Mouse (Mus musculus): ENCODE measurements at regions not wholly inside any gene's neighbourhood (a gene's known extent, or its start where the extent isn't known, plus 50 kb on each side); places are given as distances from the start of the nearest gene placed in this dataset.

DNA sequence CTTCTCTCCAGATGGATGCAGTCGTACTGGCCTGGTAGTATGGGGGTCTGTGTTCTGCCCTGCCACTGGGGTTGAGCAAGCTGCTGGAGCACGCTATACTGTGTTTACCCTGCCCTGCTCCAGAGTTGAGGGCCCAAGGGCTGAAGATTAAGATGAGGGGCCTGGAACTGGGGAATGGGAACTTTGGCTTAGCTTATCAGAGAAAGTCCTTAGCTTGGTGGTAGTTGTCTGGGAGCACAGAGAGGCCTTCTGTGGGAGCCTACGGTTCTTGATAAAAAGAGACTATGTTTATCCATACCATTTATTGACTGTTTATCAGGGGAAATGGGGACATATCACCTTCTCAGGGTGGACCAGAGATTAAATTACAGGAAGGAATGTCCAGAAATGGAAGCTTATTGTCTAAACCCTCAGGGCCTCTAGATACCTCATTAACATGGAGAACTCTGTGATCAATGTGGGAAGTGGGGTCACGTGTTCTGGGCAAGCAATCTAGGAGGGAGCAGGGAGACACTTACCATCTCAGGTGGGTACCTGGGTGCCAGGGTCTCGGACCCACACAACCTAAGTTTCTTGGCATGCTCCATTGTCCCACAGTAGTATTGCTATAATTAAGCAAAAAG, 58.7 kb downstream of the Mycn start:
- DNase-seq = no peak

DNA sequence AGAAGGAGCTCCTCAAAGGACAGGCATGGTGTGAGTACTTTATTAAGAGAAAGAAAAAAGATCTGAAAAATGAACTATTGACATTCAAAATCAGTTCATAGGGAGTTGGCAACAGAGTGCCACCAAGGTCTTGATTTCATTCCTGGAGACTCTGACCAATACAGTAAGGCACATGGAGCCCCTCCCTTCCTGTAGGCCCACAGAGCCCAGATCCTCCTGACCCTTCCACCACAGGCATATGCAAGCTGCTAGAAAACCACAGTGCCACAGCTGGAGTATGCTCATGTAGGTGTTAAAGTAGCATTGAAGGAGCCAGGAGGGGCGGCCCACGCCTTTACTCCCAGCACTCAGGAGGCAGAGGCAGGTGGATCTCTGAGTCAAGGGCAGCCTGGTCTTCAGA, 63.7 kb downstream of the Mycn start:
- no peak for DNase-seq

DNA sequence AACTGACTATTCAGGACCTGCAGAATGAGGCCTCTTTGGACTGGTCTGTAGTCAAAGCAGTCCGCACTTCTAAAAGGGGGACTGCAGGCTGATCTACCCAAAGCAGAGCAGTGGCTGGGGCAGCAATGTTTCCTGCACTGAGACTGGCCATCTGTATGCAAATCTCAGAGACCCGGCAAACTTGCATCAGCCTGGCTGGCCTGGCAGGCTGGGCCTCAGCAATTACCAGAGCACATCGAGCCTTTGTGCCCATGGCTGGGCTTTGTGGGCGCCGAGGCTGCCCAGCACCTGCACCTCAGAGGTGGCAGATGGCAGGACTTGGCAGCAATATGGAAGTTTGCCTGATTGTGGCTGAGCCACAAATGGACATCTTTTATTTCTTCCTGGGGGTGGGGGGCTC, 64.2 kb downstream of the Mycn start:
- DNase-seq = no peak

DNA sequence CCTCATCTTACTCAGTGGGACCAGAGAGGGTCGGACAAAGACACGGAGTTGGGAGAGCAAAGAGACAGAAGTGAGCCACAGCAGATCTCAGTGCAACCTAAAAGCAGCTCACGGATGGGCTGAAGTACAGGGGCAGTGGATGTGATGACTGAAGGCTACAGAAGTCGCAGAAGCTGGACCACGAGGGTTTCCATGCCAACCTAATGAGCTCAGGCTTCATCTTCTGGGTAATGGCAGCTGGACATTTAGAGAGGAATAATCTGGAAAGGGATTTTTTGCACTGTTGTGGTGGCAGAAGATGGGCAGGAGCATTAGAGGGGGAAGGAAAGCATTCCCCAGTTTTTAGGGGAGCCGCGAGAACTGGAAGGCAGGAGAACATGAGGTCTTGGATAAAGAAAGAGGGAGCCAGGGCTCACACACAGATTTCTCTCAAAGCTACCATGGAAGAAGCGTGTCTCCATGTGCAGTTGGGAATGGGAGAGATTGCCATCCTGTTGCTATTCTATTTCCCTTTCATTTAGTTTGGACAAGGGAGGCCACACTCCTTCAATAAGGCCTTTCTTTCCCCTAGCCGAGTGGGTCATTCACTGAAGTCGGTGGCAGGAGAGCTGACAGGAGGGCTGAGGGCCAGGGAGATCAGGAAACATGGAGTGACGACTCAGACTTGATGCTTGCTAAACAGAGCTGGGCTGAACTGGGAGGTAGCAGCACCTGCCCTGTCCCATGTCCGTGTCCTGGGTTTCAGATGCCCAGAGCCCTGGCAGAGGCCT, 65.6 kb downstream of the Mycn start:
- DNase-seq = no peak

DNA sequence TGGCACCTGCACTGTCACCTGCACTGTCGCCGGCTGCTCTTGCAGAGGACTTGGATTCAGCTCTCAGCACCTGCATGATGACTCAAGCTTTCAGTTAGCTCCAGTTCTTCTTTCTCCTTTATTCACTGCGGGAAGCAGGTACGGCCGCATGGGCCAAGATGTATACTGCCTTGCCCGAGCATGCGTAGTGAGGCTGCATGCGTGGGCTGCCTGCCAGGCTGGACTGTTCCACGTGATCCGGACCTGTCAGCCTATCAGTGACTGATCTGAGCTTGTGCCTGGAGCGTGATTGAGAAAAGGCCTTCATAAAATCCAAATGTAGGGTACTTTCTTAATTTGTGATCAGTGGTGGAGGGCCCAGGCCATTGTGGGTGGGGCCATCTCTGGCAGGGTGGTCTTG, 68.2 kb downstream of the Mycn start:
- DNase-seq = no peak

DNA sequence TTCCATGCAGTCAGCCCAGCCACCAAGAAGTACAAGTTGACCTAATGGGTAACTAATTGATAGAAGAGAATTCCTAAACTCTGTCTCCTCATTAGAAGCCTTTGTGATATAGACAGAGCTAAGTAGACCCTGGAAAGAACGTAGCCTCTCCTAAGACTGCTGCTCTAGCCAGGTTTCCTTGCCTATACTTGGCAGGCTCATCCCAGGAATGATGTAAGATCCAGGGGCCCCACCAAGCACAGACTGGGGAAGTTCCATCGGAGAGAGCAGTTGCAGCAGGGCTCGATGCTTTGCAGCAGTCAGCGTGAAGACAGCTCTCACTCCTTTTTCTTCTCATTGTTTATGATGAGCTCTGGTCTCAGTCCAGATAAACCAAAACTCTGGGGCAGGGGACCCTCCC, 68.7 kb downstream of the Mycn start:
- no peak for DNase-seq

DNA sequence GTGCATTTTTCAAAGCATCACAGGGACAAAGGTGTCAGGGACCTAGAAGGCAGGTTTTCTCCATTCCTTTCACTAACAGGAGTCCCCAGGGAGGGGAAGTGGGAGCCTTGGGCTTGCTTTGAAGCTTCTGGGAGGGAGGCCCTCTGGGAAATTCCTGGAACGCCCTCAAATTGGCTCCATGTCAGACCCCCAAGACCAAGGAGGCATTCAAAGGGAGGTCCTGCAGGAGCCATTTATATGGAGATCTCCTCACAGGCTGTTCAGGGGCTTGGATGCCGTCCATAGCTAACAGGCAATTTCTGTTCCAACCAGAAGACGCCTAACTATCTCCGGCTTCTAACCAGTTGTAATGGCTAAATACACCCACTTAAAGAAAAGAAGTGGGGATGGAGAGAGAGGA, 70.4 kb downstream of the Mycn start:
- DNase-seq = no peak

DNA sequence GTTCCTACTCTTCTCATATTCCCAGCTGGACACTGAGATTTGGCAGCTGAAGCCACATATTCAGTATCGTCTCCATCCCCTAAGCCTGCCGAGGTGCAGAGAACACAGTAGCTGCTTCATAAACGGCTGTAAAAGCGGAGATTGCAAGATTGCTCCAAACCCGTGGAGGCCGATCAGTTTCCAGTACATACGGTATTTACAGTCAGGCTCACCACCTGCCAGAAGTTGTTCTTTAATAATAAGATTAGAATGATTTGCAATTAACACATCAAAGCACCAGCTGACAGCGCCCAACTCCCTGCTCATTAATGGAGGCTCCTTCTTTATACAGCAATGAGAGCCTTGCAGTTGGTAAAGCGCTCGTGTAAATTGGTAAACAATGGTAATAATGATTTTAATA, 75.1 kb downstream of the Mycn start:
- DNase-seq = no peak

DNA sequence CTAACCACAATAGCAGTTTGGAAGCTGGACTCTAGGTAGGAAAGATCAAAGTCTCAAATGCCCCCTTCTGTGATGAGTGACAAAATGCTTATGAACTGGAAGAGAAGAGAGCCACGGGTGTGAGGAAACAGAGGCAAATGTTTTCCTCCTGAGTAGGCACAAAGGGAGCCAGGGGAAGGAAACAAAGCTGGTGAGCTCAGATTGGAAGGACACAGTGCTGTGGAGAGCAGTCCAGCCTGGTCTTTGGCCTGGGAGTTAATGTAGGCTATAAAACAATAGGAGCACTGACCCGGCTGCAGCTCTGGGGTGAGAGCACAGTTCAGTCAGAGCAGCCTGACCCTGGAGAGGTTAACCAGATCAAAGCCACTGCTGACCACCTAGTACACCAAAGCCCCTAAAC, 91.0 kb downstream of the Mycn start:
- DNase-seq = no peak

DNA sequence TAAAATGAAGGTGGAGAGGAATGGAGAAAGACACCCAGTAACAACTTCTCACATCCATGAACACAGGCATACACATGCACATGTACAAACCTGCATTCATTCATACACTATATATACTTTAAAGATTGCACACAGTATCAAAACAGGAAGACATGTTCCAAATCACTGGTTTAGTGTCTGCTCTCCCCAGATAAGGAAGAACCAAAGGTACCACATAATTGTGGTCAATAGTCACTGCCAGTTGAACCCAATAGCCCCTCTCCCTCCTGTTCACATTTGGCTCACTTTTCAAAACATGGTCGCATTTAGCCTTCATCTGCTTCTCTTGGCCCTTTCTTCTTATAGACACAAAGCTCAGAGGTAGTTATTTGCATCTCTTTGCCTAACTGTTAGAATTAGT, 95.0 kb downstream of the Mycn start:
- no peak for DNase-seq

DNA sequence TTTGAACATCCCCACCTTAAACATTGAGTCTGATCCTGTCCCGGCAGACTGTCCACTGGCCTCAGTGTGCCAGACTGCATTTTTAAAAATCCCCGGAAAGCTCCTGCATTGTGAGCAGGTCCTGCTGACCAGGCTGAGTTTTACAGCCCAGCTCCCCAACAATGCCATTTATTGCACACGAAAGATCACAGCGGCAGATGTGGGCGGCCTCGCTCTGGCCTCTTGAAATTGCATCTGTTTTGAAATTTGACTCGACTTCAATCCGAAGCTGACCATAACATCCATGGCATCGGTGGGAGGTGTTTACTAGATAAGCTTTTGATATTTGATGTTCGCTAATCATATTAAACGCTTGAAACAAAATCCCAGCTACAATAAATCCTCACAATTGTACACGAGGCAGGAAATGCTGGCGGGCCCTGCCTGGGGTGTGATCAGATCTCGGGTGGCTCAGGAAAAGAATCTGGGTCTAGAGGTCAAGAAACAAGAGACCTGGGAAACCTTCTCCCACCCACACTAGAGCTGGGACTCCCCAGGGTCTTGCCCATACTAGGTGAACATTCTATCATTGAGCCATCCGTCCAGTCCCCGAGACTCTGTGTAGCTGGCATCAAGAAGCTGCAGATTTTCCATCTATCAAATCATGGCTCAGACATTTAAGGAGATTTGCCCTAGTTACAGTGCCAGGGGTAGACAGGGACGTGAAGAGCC, 99.3 kb downstream of the Mycn start:
- DNase-seq = no peak

DNA sequence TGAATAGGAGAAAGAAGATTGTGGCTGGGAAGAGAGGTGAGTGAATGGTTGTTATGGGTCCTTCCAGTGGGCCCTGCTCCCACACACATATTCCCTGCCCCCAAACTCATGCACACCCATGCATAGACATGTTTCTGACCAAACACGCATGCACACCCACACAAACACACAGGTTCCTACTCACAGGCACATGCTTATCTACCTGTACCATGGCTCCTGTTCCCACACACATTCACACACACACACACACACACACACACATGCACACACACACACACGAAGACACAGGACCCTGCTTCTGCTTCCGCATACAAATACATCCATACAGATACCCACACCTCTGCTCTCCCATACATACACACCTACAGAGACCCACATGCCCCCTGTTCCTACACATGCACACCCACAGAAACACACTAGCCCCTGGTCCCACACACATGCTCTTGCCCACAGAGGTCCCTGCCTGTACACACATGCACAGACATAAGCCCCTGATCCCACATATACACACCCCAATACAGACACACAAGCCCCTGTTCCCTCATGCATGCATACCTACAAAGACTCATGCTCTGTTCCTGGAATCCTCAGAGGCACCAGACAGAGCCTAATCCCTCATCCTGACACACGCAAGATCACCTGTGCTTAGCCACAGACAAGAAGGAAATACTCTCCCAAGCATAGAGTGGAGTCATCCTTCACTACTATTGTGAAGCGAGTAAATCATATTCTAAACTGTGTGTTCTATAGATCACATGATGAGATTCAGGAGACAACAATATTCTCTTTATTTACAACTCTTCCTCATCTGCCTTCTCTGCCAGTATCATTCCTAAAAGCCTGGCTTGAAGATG, 100.1 kb downstream of the Mycn start:
- DNase-seq = no peak

DNA sequence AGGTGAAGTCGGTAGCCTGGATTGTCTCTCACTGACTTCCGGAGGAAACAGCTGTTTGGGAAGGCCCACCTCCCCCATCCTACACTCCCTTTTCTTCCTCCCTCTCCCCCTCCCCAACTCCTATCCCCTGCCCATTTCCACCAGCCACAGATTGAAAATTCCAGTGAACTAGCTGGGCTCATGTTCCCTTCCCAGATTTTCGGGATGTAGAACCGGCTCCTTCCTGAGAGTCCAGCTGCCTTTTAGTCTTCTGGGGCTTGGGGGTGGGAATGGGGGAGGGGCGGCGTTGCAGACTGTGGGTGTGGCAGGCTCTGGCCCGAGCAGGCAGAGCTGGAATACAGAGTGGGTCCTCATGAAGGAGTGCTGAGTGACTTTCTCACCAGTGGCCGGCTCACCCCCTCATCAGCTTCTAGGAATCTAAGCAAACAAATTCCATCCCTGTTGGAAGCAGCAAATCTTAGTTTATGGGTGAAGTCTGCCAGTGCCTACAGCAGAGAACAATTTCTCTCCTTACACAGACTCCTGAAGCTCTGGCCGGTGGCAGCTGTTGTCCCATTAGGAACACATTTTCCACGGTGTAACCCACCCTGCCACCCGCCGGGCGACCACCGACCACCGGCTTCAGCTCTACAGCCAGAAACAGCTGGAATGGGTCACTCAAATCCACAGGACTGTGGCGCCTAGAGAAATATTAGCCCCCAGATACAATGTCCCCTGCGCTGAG, 100.9 kb downstream of the Mycn start:
- DNase-seq = no peak

DNA sequence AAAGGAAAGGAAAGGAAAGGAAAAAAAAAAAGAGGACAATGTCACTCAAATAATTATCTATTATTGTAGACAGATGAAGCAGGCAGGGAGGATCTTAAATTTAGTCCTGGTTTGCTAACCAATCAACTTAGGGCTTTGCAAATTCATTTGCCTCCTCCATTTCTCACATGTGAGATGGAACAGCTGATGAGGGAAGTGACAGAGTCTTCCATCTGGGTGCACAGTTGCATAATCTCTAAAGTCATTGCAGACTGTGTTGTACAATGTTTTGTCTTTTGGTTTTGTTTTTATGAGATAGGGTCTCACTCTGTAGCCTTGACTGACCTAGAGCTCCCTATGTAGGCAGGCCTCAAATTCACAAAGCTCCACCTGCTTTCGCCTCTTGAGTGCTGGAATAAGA, 103.9 kb downstream of the Mycn start:
- DNase-seq = no peak

DNA sequence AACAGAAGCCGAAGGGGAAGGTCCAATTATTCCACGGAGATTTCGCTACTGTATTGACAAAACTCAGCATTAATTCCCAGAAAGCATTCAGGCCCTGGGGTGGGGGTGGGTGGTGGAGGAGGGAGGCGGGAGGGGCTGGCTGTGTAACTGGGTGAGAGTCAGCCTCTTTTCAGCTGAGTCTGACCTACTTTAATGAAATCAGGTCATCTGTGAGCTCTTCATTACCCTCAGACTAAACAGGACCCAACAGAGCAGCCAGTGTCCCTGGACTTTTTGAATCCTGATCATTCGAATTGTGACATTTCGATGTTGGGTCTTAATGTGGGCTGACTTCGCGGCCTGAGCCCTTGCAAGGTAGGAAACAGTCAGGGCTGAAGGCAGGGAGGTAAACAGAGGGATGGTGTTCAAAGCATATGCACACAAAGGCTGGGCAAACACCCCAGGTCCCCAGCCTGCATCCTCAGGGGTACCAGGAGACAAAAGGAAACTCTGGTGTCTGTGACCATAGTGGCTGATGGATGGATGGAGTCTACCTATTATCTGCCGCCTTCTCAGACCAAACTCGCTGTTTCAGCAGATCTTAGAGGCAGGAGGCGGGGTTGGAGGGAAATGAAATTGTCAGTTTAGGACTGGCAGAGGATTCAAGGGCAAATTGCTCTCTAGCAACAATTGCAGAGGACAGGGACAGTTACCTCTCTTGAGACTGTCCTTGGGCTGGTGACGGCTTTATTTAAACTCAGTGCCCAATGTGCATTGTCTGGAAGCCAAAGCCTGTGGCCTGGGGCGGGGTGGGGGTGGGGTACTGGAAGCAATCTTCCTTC, 113.7 kb downstream of the Mycn start:
- no peak for DNase-seq

DNA sequence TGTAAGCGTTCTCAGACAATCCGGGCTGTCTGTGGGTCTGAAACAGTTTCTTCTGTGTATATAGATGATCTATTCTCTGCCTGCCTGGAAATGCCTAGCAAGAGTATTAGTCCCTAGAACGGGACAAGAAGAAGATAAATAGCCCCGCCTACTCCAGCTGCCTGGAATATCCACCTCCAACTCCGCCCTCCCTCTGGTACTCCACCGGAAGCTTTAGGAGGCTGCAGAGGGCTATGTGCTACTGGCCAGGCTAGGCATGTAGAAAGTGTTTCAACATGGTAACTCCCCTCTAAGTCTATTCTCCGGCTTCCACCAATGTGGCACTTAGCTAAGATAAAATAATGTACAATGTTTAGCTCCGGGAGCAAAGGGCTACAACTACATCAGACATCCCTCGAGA, 114.3 kb downstream of the Mycn start:
- DNase-seq = no peak

DNA sequence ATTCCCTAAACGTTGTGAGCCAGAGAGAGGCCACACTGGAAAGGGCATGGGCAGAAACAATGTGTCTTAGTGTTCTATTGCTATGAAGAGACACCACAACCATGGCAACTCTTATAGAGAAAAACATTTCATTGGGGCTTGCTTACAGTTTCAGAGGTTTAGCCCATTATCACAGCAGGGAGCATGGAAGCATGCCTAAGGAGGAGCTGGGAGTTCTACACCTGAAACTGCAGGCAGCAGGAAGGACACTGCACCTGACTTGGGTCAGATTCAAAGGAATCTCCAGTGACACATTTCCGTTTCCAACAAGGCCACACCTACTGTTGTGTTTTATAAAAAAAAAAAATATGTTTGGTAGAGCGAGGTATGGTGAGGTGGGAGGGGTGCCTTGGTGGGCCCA, 115.3 kb downstream of the Mycn start:
- DNase-seq = no peak

DNA sequence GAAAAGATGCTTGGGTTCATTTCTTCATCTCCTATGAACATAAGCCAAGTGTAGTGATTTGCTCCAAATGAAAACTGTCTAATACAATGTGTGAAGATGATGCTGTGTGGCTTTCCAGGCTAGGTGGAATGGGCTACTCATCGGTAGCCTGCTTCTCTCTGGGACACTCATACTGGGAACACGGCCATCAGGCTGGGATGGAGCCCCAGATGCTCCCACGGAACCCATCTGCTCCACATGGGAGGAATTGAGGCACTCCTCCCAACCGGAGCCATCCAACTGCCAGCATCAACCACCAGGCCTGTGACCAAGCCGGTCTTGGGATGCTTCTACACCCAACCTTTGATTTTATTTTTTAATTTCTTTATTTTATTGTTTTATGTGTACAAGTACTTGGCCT, 115.9 kb downstream of the Mycn start:
- DNase-seq = no peak

DNA sequence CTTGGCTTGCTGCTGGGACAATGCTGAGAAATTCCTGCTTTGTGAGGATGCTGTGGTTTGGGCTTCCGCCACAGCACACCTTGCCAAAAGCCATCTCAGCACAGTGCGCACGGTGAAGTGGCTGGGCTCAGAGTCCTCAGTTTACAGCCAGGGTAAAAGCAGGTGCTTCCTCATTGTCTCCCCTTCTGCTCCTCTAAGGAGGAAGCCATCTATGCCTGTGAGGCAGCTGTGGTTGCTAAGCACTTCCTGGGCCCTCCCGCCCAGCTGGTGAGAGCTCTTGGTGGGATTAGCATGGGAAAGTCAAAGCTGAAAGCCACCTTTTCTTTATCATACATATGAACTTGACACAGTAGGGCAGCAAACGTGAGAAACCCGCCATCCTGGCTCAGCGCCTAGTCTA, 120.2 kb downstream of the Mycn start:
- no peak for DNase-seq

DNA sequence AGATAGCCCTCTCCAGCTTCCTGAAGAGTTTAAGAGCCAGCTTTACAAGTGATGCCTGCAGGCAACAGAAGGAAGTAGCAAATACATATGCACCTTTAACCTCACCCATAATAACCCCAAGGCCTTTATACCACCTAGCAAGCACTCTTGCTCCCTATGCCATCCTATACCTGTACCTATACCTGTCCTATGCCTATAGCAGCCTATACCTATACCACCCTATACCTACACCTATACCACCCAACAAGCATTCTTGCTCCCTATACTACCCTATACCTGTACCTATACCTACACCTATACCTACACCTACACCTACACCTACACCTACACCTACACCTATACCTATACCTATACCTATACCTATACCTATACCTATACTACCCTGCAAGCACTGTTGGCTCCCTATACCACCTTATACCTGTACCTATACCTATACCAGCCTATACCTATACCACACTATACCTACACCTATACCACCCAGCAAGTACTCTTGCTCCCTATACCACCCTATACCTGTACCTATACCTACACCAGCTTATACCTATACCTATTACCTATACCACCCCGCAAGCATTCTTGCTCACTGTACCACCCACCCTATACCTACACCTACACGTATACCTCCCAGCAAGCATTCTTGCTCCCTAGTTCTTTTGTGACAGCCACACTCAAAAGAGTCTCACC, 120.9 kb downstream of the Mycn start:
- DNase-seq = no peak

DNA sequence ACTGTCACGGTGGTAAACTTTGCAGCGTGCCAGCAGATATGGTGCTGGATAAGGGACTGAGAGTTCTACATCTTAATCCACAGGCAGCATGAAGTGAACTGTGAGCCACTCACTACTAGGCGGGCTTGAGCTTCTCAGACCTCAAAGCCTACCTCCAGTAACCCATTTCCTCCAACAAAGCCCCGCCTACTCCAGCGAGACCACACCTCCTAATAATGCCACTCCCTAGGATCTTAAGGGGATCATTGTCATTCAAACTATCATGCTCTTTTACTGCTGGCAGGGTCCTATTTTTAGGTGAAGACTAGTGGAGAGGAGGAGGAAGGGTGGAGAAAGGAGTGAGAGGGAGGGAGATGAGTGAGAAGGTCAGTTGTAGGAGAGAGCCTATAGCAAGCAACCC, 122.0 kb downstream of the Mycn start:
- no peak for DNase-seq

Measured in lung, adult 18-20 months (tissue).